ENCODE assay signal across 18 mouse cellular contexts in the genomic region with DNA sequence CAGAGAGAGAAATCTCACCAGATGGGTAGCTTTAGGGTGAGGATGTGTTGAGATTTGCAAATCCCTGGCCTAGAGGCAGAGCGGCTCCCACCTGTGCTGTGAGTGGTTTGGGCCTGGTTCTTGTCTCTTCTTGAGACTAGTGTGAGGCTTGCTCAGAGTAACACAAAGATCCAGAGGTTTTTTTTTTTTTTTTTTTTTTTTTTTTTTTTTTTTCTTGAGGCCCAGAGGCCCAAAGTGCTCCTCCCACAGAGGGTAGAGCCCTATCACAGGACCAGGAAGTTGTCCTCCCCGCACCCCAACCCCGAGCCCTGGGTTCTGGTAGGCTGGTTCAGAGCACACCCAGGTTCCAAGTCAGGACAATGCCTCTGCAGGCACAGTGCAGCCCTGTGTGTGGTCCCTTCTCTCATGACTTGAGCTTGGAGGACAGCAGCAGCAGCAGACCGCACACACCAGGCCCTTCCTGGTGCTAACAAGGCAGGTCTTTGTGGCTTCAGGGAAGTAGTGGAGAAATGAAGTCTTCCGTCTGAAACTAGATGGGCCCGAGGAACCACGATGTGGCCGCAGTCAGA. TPM values are rescaled to one million over a fixed set of nuclear protein-coding genes. Genes with fewer than 3 reads are reported as not detected.
DNase-seq lines count a peak whose midpoint lies in the region; ATAC-seq and TF ChIP-seq lines count a peak whose summit lies in the region.
"Had no signal": no experiment of that assay in that cellular context is flagged by ENCODE, and none has a peak within 500 bp of the region (broad histone marks: within the 10 kb centered on the region; RNA-seq: fewer than 3 reads in every experiment).

No protein-coding gene starts in this region.

- no peak for TF ChIP-seq POLR2A in brain, embryonic 14.5 days (IDR thresholded peaks at IDR 0.05; ENCODE audit: borderline replicate concordance, extremely low read depth, insufficient read depth, insufficient read length, poor library complexity, severe bottlenecking)

- no peak for TF ChIP-seq CTCF in intestine, postnatal 0 days (IDR thresholded peaks at IDR 0.05; ENCODE audit: low read depth)
- TF ChIP-seq CTCF in brain, embryonic 14.5 days (IDR thresholded peaks at IDR 0.05; ENCODE audit: borderline replicate concordance, extremely low read depth, insufficient read depth, insufficient read length) = no peak

- H3K4me1 ChIP-seq in intestine, embryonic 15.5 days (replicated peaks) = peaks cover 15% of the 10 kb centered on the region
- no peaks in the 10 kb centered on the region for H3K4me1 ChIP-seq in intestine, postnatal 0 days (replicated peaks; ENCODE audit: control insufficient read depth, insufficient read depth, low read length)
- H3K4me1 ChIP-seq in hindbrain, embryonic 11.5 days (replicated peaks; ENCODE audit: control insufficient read depth, insufficient read depth, low read length) = peaks cover 38% of the 10 kb centered on the region
- H3K4me1 ChIP-seq in midbrain, embryonic 14.5 days (ENCODE audit: control insufficient read depth, insufficient read depth, low read length) = peaks cover 74% of the 10 kb centered on the region

- no peak overlapping the region for H3K4me3 ChIP-seq in intestine, embryonic 15.5 days (replicated peaks)
- no peak overlapping the region for H3K4me3 ChIP-seq in intestine, postnatal 0 days (ENCODE audit: low read depth, low read length)
- H3K4me3 ChIP-seq in hindbrain, embryonic 11.5 days (ENCODE audit: low read depth, low read length) = no peak overlapping the region
- H3K4me3 ChIP-seq in midbrain, embryonic 14.5 days (replicated peaks; ENCODE audit: low read depth, low read length) = no peak overlapping the region
- H3K4me3 ChIP-seq: heart, adult 2 months; myocyte had no signal

- H3K36me3 ChIP-seq in intestine, embryonic 15.5 days = no peaks in the 10 kb centered on the region
- H3K36me3 ChIP-seq in intestine, postnatal 0 days (ENCODE audit: control insufficient read depth, insufficient read depth) = no peaks in the 10 kb centered on the region
- no peaks in the 10 kb centered on the region for H3K36me3 ChIP-seq in hindbrain, embryonic 11.5 days (ENCODE audit: control insufficient read depth, insufficient read depth, low read length)
- H3K36me3 ChIP-seq in midbrain, embryonic 14.5 days (ENCODE audit: control insufficient read depth, insufficient read depth, low read length) = no peaks in the 10 kb centered on the region

- WGBS in intestine, embryonic 15.5 days = 66% methylated on average over 8 of the region's 8 CpGs
- WGBS in intestine, postnatal 0 days = 82% methylated on average over 8 of the region's 8 CpGs
- WGBS in hindbrain, embryonic 11.5 days = 45% methylated on average over 8 of the region's 8 CpGs
- 32% methylated on average over 8 of the region's 8 CpGs for WGBS in midbrain, embryonic 14.5 days

- H3K9me3 ChIP-seq in intestine, embryonic 15.5 days = no peaks in the 10 kb centered on the region
- H3K9me3 ChIP-seq in intestine, postnatal 0 days (ENCODE audit: control insufficient read depth) = no peaks in the 10 kb centered on the region
- H3K9me3 ChIP-seq in hindbrain, embryonic 11.5 days (ENCODE audit: control insufficient read depth, low read length) = no peaks in the 10 kb centered on the region
- no peaks in the 10 kb centered on the region for H3K9me3 ChIP-seq in midbrain, embryonic 14.5 days (ENCODE audit: control insufficient read depth, low read length)

- no peak overlapping the region for H3K4me2 ChIP-seq in intestine, embryonic 15.5 days (replicated peaks)
- no peak overlapping the region for H3K4me2 ChIP-seq in intestine, postnatal 0 days (replicated peaks; ENCODE audit: low read depth)
- H3K4me2 ChIP-seq in hindbrain, embryonic 11.5 days (replicated peaks; ENCODE audit: low read depth, low read length) = no peak overlapping the region
- no peak overlapping the region for H3K4me2 ChIP-seq in midbrain, embryonic 14.5 days (ENCODE audit: low read length)

- DNase-seq in brain, embryonic 14.5 days (ENCODE audit: low read depth) = peak; percentile 67
- peak; percentile 55 for DNase-seq in hindbrain, embryonic 11.5 days (ENCODE audit: low spot score)
- DNase-seq in midbrain, embryonic 14.5 days = no peak
- no peak for DNase-seq in yolk sac, embryonic 10.5 days (ENCODE audit: low spot score)
- DNase-seq in frontal cortex, adult 2 months (ENCODE audit: extremely low spot score in 1 of 2, low spot score in 1 of 2) = no peak
- DNase-seq: adrenal gland, postnatal 36 days; cerebellum, adult 11 months; heart, adult 2 months; kidney, adult 8-10 months; layer of hippocampus, adult 9-11 months; liver; right cerebral cortex, adult 18-20 months; thymus, postnatal 14 days had no signal

- no peaks in the 10 kb centered on the region for H3K27me3 ChIP-seq in intestine, embryonic 15.5 days (replicated peaks)
- H3K27me3 ChIP-seq in intestine, postnatal 0 days (replicated peaks; ENCODE audit: control insufficient read depth, insufficient read depth, low read length) = no peaks in the 10 kb centered on the region
- no peaks in the 10 kb centered on the region for H3K27me3 ChIP-seq in hindbrain, embryonic 11.5 days (ENCODE audit: control insufficient read depth, insufficient read depth, low read length)
- no peaks in the 10 kb centered on the region for H3K27me3 ChIP-seq in midbrain, embryonic 14.5 days (ENCODE audit: control insufficient read depth, insufficient read depth, low read length)

- ATAC-seq in intestine, embryonic 15.5 days = peak; percentile 14; the same call in 1 of the 2 replicates
- ATAC-seq in intestine, postnatal 0 days = no peak
- no peak for ATAC-seq in hindbrain, embryonic 11.5 days (ENCODE audit: low FRiP score)
- ATAC-seq in midbrain, embryonic 14.5 days (ENCODE audit: low FRiP score, low TSS enrichment) = no peak
- ATAC-seq in inflammation-experienced regulatory T-cells, adult 6 months = no peak
- ATAC-seq: lung, postnatal 0 days had no signal

- H3K9ac ChIP-seq in intestine, embryonic 15.5 days = no peak overlapping the region
- H3K9ac ChIP-seq in intestine, postnatal 0 days (ENCODE audit: low read depth, low read length) = no peak overlapping the region
- H3K9ac ChIP-seq in hindbrain, embryonic 11.5 days (ENCODE audit: low read depth, low read length) = no peak overlapping the region
- no peak overlapping the region for H3K9ac ChIP-seq in midbrain, embryonic 14.5 days (replicated peaks; ENCODE audit: low read length)

- H3K27ac ChIP-seq in intestine, embryonic 15.5 days = no peak overlapping the region
- H3K27ac ChIP-seq in intestine, postnatal 0 days (ENCODE audit: low read depth, low read length) = no peak overlapping the region
- peak overlapping the region; percentile 72 for H3K27ac ChIP-seq in hindbrain, embryonic 11.5 days (ENCODE audit: low read depth, low read length)
- peak overlapping the region; percentile 37; the same call in 1 of the 2 replicates for H3K27ac ChIP-seq in midbrain, embryonic 14.5 days (replicated peaks; ENCODE audit: low read depth, low read length)
- H3K27ac ChIP-seq: heart, adult 2 months had no signal

RNA-seq across cellular contexts. Expression of a gene that starts 44.3 kb away (rescaled TPM):
- 5.8 and 7.7 TPM in 2 replicates for polyA plus RNA-seq in intestine, embryonic 15.5 days (2015; fragmentation: Nextera tagmentation; extraction: Ambion mirVana)
- polyA plus RNA-seq in intestine, postnatal 0 days (2015; fragmentation: Nextera tagmentation; extraction: Ambion mirVana) = 0.90 and 0.99 TPM in 2 replicates
- polyA plus RNA-seq in brain, embryonic 14.5 days (2012; rRNA removed) = 68.2 and 68.8 TPM in 2 replicates
- polyA plus RNA-seq in hindbrain, embryonic 11.5 days (2014; fragmentation: Nextera tagmentation; extraction: Ambion mirVana) = 27.3 and 30.1 TPM in 2 replicates
- 18.4 and 20.0 TPM in 2 replicates for polyA plus RNA-seq in midbrain, embryonic 14.5 days (2014; fragmentation: Nextera tagmentation; extraction: Ambion mirVana)
- not detected for polyA plus RNA-seq in inflammation-experienced regulatory T-cells, adult 6 months (2017; shearing (Covaris generic))
- polyA plus RNA-seq in frontal cortex, adult 2 months (2012; rRNA removed) = 22.3 and 24.1 TPM in 2 replicates
- polyA plus RNA-seq: myocyte had no signal

Comparison
In these comparisons a context has a peak if more than half of its experiments do, and no peak if none do; other contexts are left out.
1. H3K27ac ChIP-seq: peak in hindbrain, embryonic 11.5 days (single experiment) and midbrain, embryonic 14.5 days (single experiment); none in intestine, embryonic 15.5 days (single experiment) and intestine, postnatal 0 days (single experiment).
2. DNase-seq: peak in brain, embryonic 14.5 days (single experiment) and hindbrain, embryonic 11.5 days (single experiment); none in midbrain, embryonic 14.5 days (single experiment), yolk sac, embryonic 10.5 days (single experiment) and frontal cortex, adult 2 months (0 of 2).